Mouse (Mus musculus) MEL (cell line): Measurements from ENCODE around the gene Stk11ip.

Experiments used
- CTCF ChIP-seq, 3 experiments: IDR thresholded peaks in 2 of 3; conservative IDR thresholded peaks in 1 of 3; 2 replicates each; pipeline ENCODE4 v1.5.1; 2011 to 2012; ENCODE audit warnings: low read length in 3 of 3, low read depth in 2 of 3, mild to moderate bottlenecking in 2 of 3, improper control_type of control experiment in 1 of 3, inconsistent platforms in 1 of 3, mixed read lengths in 1 of 3, moderate library complexity in 1 of 3; ENCODE audit not compliant: control insufficient read depth in 1 of 3, insufficient read depth in 1 of 3, poor library complexity in 1 of 3, severe bottlenecking in 1 of 3
- EP300 ChIP-seq, 2 experiments: IDR thresholded peaks; 2 replicates each; pipeline ENCODE4 v1.6.1; 2011; ENCODE audit warnings: improper control_type of control experiment in 2 of 2, low read length in 2 of 2, low read depth in 1 of 2, mild to moderate bottlenecking in 1 of 2
- GABPA ChIP-seq: IDR thresholded peaks from 2 replicates; pipeline ENCODE4 v1.6.1; 2012; ENCODE audit warnings: low read depth, mild to moderate bottlenecking, inconsistent platforms, low read length, improper control_type of control experiment, moderate library complexity
- MAX ChIP-seq: IDR thresholded peaks from 2 replicates; pipeline ENCODE4 v1.6.1; 2011; ENCODE audit warnings: low read length, improper control_type of control experiment
- TAL1 ChIP-seq: IDR thresholded peaks from 2 replicates; pipeline ENCODE4 v1.6.1; 2012; ENCODE audit warnings: mild to moderate bottlenecking, inconsistent platforms, low read length, moderate library complexity, mixed read lengths

GRCm38 (mm10) chr1:75583034-75583433 is 61.7 kb downstream of the Stk11ip start:
- TF ChIP-seq CTCF (IDR thresholded peaks at IDR 0.05 in 2 of 3, conservative IDR thresholded peaks at IDR 0.05 in 1 of 3; ENCODE audit: control insufficient read depth in 1 of 3, insufficient read depth in 1 of 3, low read depth in 2 of 3, low read length in 3 of 3, poor library complexity in 1 of 3, severe bottlenecking in 1 of 3) (no peak), EP300 (IDR thresholded peaks at IDR 0.05; ENCODE audit: low read depth in 1 of 2, low read length in 2 of 2) (no peak), TAL1 (no peak), MAX (no peak), GABPA (no peak)
